Mouse (Mus musculus) cerebellum, postnatal 25 days (tissue): ENCODE measurements at regions not wholly inside any gene's neighbourhood (a gene's known extent, or its start where the extent isn't known, plus 50 kb on each side); places are given as distances from the start of the nearest gene placed in this dataset.

Experiments used
- DNase-seq, 2 experiments: peaks; one replicate each; pipeline ENCODE4 v3.0.0; 2021; ENCODE audit warnings: mixed read lengths in 2 of 2

DNA sequence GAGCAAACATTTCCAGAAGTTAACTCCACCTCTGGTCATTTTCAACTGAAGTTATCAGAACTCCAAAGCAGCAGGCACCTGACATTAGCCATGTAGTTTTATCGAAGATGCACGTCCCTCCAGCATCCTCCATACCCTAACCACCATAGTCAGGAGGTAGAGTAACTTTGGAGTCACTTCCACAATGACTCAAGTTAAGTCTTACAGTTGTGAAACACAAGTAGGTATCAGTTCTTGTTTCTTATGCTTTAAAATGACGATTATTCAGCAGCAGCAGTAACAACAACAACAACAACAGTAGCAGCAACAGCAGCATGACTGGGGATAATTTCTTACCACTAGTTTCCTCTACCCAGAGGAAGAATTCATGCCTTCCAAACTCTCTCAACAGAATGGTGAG, 51.3 kb upstream of the Tank start:
- no peak for DNase-seq

GRCm38 (mm10) chr2:61524060-61524734, 54.2 kb upstream of the Tank start:
- DNase-seq, result no peak

DNA sequence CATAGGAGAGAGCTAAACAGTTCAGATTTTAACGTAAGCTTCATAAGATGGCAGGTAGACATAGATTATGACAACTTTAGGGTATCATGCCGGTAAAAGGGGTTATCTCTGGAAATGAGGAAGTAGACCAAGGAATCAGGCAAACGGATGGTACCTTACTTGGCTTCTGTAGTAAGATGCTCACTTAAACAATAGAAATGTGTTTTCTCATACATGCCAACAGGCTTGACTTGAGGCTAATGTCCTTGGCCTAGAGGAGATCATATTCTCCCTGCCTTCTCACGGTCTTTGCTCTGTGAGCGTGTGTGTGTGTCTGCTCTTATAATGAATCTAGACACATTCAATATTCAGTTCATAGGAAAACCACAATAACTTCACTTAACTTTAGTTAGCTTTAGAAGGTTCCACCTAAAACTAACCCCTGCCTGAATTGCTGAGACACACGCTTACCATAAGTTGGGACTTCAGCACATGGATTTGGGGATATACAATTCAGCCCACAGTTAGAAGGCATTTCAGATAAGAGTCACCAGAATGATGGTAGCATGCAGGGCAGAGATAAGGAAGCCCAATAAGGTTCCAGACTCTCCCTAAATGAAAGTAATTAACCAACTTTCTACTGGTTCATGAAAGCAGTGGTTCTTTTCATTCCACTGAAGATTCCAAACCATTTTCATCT, 63.8 kb upstream of the Tank start:
- DNase-seq, result no peak

GRCm38 (mm10) chr2:61513787-61514444, 64.5 kb upstream of the Tank start:
- DNase-seq, result no peak

GRCm38 (mm10) chr2:61503594-61503993, 74.8 kb upstream of the Tank start:
- DNase-seq, result no peak

GRCm38 (mm10) chr2:61501922-61502321, 76.5 kb upstream of the Tank start:
- DNase-seq, result no peak

- no peak for DNase-seq
Observed at GRCm38 (mm10) chr2:61499266-61499665, 79.1 kb upstream of the Tank start.

DNA sequence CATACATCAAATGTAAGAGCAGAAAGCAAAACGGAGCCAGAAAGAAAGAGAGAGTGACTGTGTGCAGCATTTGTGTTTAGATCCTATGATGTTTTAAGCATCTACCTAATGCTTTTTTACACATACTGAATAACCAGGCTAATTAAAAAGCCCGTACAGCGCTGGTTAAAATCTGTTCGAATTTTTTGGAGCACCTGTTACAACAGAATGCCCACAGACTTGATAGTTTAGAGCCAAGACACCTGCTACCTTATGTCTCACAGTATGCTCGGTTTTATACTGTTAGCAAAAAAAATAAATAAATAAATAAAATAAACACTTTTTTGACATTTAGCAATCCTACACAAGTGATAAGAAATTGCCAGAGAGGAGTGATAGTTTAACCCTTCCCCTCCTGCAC, 80.5 kb upstream of the Tank start:
- peak; percentile 11 to 18 for DNase-seq

GRCm38 (mm10) chr2:61496968-61497367, 81.4 kb upstream of the Tank start:
- no peak for DNase-seq

DNA sequence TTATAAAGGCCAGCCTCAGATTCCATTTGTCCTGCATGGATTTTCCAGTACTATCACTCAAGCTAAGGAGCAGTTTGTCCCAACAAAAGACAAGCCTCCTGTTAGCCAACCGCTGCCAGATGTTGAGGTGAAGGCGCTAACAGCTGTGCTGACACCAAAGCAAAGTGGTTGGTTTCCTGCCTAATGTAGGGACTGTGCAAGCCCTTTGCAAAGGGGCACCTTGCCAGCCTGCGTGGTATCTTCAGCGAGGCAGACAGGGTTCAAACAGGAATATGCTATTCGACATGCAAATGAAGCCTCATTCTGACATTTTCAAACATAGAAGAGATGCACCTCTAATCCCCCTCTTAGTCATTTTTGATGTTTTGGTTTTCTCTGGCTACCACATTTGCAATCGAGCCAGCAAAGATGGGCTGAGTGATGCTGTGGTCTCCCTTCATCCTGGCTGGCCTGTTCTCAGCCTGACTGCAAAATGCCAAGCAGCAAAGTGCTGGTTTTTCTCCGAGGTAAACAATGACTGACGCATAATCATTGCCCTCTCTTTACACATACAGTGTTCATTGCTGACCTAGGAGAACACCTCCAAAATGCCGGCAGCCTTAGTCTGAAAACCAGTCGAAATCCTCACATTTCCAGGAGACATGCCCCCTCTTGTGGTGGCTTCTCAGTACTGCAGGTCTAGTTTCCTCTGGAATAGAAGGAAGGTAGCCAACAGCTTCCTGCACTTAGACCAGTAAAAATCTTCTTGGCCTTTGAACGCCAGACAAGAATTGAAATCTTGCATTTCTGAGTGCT, 84.3 kb upstream of the Tank start:
- peak; percentile 84 to 91 for DNase-seq

GRCm38 (mm10) chr2:61492043-61492743, 86.2 kb upstream of the Tank start:
- peak; percentile 9 to 42 for DNase-seq

GRCm38 (mm10) chr2:61490436-61491109, 87.8 kb upstream of the Tank start:
- peak in 1 of 2 experiments; percentile 10 for DNase-seq

- no peak for DNase-seq
Observed at GRCm38 (mm10) chr2:61489762-61490161, 88.6 kb upstream of the Tank start.

DNA sequence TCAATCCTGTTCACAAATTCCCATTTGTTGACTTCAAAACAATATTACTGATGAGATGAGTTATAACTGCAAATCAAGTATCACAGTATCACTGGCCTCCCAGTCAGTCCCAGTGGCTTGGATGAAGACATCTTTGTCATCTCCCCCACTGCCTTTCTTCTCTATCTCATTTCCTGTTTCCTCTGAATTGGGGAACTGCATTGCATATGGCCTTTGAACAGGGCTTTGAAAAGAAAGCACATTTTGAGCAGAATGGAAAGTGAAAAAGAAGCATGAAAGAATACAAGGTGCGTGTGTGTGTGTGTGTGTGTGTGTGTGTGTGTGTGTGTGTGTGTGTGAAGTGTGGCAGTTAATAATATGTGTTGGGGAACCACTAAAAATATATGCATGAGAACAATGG, 94.6 kb upstream of the Tank start:
- no peak for DNase-seq

DNA sequence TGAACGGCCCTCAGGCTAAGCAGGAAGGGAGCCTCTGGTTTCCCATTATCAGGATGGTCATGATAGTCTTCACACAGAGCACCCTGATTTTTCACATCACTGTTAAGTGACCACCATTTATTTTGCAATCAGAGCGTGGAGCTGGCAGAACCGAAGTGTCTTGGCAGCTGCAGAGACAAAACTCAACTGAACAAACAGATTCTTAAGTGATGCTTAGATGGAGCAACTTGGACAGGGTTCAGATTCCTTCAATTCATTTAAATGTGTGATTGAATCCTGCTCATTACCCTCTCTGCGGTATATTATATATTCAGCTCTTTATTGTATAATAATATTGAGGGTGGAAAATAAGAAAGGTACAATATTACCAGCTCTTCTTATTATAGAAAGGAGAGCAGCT, 101.7 kb upstream of the Tank start:
- DNase-seq, result no peak

- no peak for DNase-seq
Observed at GRCm38 (mm10) chr2:61474626-61475025, 103.8 kb upstream of the Tank start.

GRCm38 (mm10) chr2:61470521-61470920, 107.9 kb upstream of the Tank start:
- no peak for DNase-seq

GRCm38 (mm10) chr2:61470064-61470463, 108.3 kb upstream of the Tank start:
- DNase-seq, result no peak

DNA sequence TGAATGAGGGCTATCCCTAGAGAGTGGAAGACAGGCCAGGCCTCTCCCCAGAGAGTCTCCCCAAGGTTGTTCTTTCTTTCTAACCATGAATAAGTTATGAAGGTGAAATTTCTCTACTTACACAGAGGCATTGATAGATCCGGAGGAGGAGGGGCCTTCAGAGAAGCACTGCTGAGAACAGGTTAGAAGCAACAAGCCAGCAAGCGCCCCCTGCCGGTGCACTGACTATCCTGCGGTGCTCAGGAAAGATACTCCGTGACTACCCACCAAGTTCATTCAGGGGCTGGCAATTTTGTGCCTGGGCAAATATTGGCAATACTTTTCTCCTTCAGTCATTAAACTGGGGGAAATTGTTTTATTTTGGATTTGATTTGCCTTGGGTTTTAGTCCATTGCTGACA, 122.5 kb upstream of the Tank start:
- DNase-seq, result peak; percentile 35 to 74

DNA sequence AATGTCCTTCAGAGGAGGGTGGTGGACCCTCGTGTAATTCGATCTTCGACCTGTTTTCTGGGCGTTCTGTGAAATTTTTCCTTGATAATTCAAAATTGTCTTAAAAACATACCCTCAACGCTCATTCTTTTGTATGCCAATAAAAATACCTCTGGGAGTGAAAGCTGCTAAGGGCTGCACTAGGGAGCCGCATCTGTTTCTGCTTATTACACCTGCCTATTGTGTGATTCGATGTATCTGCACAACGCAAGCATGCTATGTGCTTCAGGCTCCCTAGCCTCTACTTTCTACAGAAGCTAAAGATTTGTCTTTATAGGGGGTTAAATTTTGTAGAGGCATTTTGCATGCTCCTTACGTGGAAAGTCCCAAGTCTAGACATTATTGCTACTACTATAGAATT, 123.7 kb upstream of the Tank start:
- no peak for DNase-seq

DNA sequence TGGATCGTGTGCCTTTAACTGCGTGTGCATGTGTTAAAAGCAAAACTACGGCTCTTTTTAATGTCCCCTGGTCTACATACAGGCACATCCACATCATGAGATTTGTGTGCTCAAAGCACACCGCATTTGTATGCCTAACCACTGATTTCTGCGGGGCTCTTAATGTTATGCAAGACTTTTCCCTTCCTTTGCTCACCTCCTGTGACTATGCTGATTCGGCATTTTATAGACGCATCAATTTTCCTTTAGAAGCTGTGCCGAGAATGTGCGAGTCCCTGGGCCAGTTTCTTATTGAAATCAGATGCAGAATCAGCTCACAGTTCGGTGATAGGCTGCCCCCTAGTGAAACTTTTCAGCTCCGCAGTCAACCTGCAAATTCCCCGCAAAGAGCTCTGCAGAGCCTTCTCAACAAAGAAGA, 124.1 kb upstream of the Tank start:
- peak; percentile 89 to 90 for DNase-seq
